Mouse (Mus musculus) gastrocnemius, adult 2 months (tissue): ENCODE data around the gene Med11. TPM values are rescaled to one million over a fixed set of nuclear protein-coding genes. Genes with fewer than 3 reads are reported as not detected.

ENCODE experiments used
- DNase-seq: peaks from one replicate; pipeline ENCODE4 v3.0.0; 2022
- H3K27ac ChIP-seq: fragments of 200-600 bp; 2 replicates; pipeline ENCODE4 v1.8.1; 2022; ENCODE audit warnings: mild to moderate bottlenecking
- H3K4me3 ChIP-seq: fragments of 200-600 bp; 2 replicates; pipeline ENCODE4 v1.8.1; 2022; ENCODE audit warnings: mild to moderate bottlenecking, moderate library complexity
- CTCF ChIP-seq: fragments of 200-600 bp; IDR thresholded peaks from 2 replicates; pipeline ENCODE4 v1.8.1; 2022; ENCODE audit warnings: antibody characterized with exemption, mild to moderate bottlenecking, moderate library complexity
- intact Hi-C: fragments of 180-260 bp; cut with DNase I; formaldehyde crosslinking; loops from one replicate; pipeline ENCODE4 v1.15.1; 2025
- microRNA-seq: library from miRNA; unstranded; fragments of <30 nt; microRNA quantifications from one replicate; pipeline ENCODE4 v1.2.0, GENCODE M21; 2021
- total RNA-seq, 2 experiments: library from RNA; stranded (reverse); gene quantifications; 2 replicates each; pipeline ENCODE4 v1.2.3; 2021

Med11 gene
- total RNA-seq, 2 experiments from 2014 or later = 4.9 to 6.4 TPM

DNA sequence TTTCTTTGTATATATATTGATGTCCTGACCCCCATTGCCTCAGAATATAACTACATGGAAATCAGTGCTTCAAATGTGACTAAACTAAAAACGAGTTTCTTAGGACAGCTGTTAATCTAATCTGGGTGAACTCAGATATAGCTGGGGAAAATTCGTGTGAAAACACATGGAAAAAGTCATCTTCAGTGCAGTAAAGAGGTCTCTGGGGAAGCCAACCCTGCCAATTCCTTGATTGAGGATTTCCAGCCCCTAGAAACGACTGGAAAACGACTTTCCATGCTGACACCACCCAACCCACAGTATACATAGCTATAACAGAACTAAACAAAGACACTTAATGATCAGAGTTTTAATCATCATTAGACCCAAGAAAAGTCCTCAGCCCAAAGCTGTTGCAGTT is 36.1 kb downstream of the Med11 start:
- intact Hi-C loops = no loop called here
- Histone ChIP-seq H3K27ac (no peak overlapping the region), H3K4me3 (no peak overlapping the region)
- TF ChIP-seq CTCF = no peak
- DNase-seq = peak; percentile 33

DNA sequence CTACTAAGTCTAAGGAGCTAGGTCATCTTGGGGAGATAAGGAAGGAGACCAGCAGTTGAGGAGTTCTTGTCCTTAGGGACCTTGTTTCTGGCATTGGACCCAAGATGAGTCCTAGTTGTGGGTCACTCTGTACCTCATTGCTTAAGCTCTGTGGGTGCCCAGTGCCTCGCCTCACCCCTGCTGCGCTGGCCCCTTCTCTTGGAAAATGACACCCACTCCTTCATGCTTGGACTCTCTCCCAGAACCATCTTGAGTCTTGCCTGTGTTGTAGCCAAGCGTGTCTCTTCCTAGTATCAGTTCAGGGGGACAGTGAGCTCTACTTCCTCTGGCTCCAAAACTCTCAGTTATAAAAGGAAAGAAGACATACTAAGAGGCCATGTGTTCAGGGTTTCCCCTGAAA is 37.4 kb downstream of the Med11 start:
- intact Hi-C loops = no loop called here
- peak overlapping the region; percentile 81 for H3K27ac ChIP-seq
- TF ChIP-seq CTCF = no peak
- peak; percentile 79 for DNase-seq
- no peak overlapping the region for H3K4me3 ChIP-seq

DNA sequence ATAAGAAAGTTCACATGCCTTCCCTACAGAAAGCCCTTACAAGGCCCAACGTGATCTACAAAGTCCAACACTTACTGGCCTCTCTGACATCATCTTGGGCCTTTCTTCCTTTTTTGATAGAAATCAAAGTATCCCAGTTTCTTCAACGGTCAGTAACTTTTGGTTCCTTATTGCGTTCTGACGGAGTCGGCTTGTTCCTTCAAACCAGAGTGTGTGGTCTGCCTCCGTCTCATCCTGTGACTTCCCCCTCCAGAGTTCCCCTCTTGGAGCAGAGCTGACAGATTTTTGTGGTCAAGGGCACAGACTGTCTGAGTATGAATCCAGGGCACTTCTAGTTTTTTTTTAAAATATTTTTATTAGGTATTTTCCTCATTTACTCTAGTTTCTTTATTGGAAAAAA is 38.0 kb downstream of the Med11 start:
- Histone ChIP-seq H3K4me3 (no peak overlapping the region), H3K27ac (peak overlapping the region; percentile 81)
- intact Hi-C loops = no loop called here
- no peak for TF ChIP-seq CTCF
- no peak for DNase-seq

DNA sequence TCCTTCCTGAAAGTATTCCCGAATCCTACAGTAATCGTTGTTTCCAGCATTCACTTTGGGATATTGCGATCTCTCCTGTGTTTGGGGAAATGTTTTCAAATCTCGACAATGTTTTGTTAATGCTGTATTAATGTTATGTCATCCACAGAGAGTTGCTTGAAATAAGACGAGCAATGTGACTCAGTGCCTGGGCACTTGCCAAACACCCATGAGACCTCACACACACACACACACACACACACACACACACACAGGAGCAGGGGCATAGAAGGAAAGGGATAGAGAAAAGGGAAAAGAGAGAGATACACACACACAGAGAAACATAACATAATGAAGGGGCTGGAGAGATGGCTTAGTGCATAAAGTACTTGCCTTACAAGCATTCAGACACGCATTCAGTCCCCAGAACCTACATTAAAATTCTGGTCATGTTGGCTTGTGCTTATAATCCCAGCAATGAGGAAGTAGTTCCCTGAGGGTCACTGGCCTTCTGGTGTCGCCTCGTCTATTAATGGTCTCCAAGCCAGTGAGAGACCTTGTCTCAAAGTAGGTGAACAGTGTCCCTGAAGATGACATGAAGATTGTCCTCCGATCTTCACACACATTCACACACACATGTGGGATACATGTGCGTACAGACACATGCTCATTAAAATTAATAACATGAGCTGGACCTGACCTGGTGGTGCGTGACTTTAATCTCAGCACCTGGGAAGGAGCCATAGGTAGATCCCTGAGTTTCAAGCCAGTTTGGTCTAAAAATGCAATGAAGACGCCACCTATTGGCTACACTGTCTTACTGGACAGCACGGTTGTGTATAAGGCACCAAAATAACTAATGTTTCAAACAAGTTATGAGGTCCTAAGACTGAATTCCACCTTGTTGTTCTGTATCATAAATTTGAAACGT is 48.1 kb downstream of the Med11 start:
- DNase-seq = no peak
- intact Hi-C loops = no loop called here
- TF ChIP-seq CTCF = peak; percentile 69

DNA sequence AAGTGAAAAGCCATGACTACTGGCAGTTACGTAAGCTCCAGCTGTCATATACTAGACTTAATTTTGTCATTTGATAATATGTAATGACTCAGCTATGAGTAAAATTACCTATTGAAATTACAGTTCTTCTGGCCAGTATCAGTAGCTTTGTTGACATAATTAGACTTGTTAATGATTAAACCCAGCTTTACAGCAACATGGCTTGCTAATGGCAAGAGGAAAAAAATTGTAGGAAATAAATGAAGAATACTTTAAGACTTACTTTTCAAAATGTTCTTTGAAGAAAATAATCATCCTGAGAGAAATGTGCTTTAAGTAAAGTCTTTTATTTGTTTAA is 48.7 kb downstream of the Med11 start:
- intact Hi-C loops = no loop called here
- Histone ChIP-seq H3K27ac (no peak overlapping the region), H3K4me3 (no peak overlapping the region)
- TF ChIP-seq CTCF = no peak
- DNase-seq = no peak

More for the DNA sequence above, 48.1 kb downstream of the Med11 start:
- Histone ChIP-seq H3K27ac (no peak overlapping the region), H3K4me3 (no peak overlapping the region)

DNA sequence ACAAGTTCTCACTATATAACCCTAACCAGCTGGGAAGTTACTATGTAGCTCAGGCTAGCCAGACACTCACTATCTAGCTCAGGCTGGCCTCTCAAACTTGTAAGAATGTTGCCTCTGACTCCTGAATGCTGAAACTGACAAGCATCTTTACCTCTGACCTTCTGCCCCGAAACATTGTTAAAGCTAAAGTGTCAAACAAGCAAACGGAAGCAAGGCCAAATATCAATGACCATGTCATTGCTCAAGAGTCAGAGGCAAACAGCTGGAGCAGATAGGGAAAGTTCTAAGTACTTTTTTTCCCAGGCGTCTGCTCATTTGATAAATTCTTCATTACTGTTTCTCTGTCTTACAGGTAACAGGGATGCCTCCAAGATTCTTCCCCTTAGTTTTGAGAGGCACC is 50.3 kb downstream of the Med11 start:
- intact Hi-C loops = no loop called here
- Histone ChIP-seq H3K27ac (no peak overlapping the region), H3K4me3 (no peak overlapping the region)
- no peak for TF ChIP-seq CTCF
- DNase-seq = no peak

Small RNA genes lying within 50 kb of the gene (microRNA-seq; reads per million reads assigned to microRNA genes)
- not detected for gene Mir7115

Other genes with a start within 250 kb of the Med11 start
- not detected for gene Slc16a11, start 239.2 kb upstream of the Med11 start, total RNA-seq
- gene Slc16a13, start 230.9 kb upstream of the Med11 start, total RNA-seq = under 1 TPM; 0.28 to 0.67 TPM
- gene Bcl6b, start 222.1 kb upstream of the Med11 start, total RNA-seq = 1 to 10 TPM; 1.4 to 2.6 TPM
- 10 to 100 TPM; 33.4 to 37.0 TPM for gene 0610010K14Rik, start 214.0 kb upstream of the Med11 start, total RNA-seq
- 1 to 10 TPM; 3.7 to 4.4 TPM for gene Gm21988, start 212.1 kb upstream of the Med11 start, total RNA-seq
- 100 to 1,000 TPM; 109 to 117 TPM for gene Rnasek, start 212.1 kb upstream of the Med11 start, total RNA-seq
- 1 to 10 TPM; 1.0 to 1.8 TPM for gene Alox12, start 196.6 kb upstream of the Med11 start, total RNA-seq
- gene Alox12e, start 129.3 kb upstream of the Med11 start, total RNA-seq = not detected
- gene Alox15, start 99.9 kb upstream of the Med11 start, total RNA-seq = under 1 TPM in 1 of 2 experiments, not detected in 1; 0.17 TPM
- 10 to 100 TPM; 18.5 to 18.7 TPM for gene Pelp1, start 41.9 kb upstream of the Med11 start, total RNA-seq
- gene Arrb2, start 19.3 kb upstream of the Med11 start, total RNA-seq = 1 to 10 TPM; 8.3 to 8.4 TPM
- gene Zmynd15, start 7.5 kb downstream of the Med11 start, total RNA-seq = under 1 TPM in 1 of 2 experiments, not detected in 1; 0.75 TPM
- gene Cxcl16, start 8.1 kb downstream of the Med11 start, total RNA-seq = 1 to 10 TPM; 1.2 to 1.4 TPM
- not detected for gene Tm4sf5, start 53.3 kb downstream of the Med11 start, total RNA-seq
- gene Vmo1, start 62.7 kb downstream of the Med11 start, total RNA-seq = not detected
- gene Gltpd2, start 67.3 kb downstream of the Med11 start, total RNA-seq = not detected
- 100 to 1,000 TPM; 229 to 241 TPM for gene Psmb6, start 73.4 kb downstream of the Med11 start, total RNA-seq
- not detected for gene Gm40193, start 81.0 kb downstream of the Med11 start, total RNA-seq
- gene Pld2, start 88.1 kb downstream of the Med11 start, total RNA-seq = 10 to 100 TPM; 15.8 to 18.2 TPM
- gene Mink1, start 111.0 kb downstream of the Med11 start, total RNA-seq = 10 to 100 TPM; 33.7 to 34.7 TPM
- gene 4930544D05Rik, start 163.9 kb downstream of the Med11 start, total RNA-seq = not detected
- gene Chrne, start 167.3 kb downstream of the Med11 start, total RNA-seq = 10 to 100 TPM; 11.0 to 18.4 TPM
- not detected for gene Gp1ba, start 187.2 kb downstream of the Med11 start, total RNA-seq
- 10 to 100 TPM; 35.0 to 38.4 TPM for gene Rnf167, start 195.3 kb downstream of the Med11 start, total RNA-seq
- 100 to 1,000 TPM; 264 to 408 TPM for gene Slc25a11, start 195.6 kb downstream of the Med11 start, total RNA-seq
- 100 to 1,000 TPM; 252 to 257 TPM for gene Pfn1, start 202.7 kb downstream of the Med11 start, total RNA-seq
- 1,000 to 10,000 TPM; 7,153 to 7,488 TPM for gene Eno3, start 205.3 kb downstream of the Med11 start, total RNA-seq
- 10 to 100 TPM; 86.3 to 86.4 TPM for gene Spag7, start 217.5 kb downstream of the Med11 start, total RNA-seq
- gene Camta2, start 236.2 kb downstream of the Med11 start, total RNA-seq = 10 to 100 TPM; 39.6 to 44.9 TPM
- gene Inca1, start 248.2 kb downstream of the Med11 start, total RNA-seq = 1 to 10 TPM; 3.8 to 5.7 TPM
- 100 to 1,000 TPM; 579 to 631 TPM for gene Kif1c, start 248.6 kb downstream of the Med11 start, total RNA-seq